Mouse (Mus musculus): ENCODE data around the gene Etfb.
A peak's percentile ranks its signal among the peaks of the same experiment; 100 is the strongest.

The Etfb gene

DNA sequence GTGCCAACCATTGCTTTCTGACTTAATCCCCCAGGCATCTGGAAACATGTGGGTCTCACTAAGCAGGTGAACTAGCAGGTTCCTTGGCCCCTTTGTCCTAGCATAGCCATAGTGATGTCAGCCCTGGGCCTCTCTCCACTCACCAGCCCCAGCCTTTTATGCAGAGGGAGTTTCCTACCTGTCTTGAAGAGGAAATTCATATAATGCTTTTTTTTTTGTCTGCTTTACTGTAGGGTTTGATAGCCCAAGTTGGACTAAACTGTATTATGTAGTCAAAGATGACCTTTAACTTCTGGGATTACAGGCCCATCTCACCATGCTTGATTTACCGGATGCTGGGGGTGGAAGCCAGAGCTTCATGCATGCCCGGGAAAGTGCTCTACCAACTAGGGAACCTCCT lies 5.9 kb downstream of the Etfb start:
- no peak for DNase-seq

DNA sequence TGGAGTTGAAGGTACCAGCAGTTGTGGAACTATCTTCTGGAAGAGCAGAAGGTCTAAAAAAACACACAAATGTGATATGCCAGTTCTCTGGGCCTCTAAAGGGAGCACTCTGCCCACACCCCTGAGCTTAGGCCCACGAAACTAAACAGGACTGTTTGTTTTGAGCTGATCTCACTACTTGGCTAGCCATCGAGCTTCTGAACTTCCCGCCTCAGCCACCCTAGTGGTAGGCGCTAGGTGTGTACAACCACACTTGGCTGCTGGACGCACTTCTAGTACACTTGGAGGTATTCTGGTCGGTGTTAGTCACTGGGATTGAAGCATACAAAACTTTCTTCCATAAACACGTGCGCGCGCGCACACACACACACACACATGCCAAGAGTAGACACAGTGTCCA lies 7.8 kb downstream of the Etfb start:
- no peak for DNase-seq

DNA sequence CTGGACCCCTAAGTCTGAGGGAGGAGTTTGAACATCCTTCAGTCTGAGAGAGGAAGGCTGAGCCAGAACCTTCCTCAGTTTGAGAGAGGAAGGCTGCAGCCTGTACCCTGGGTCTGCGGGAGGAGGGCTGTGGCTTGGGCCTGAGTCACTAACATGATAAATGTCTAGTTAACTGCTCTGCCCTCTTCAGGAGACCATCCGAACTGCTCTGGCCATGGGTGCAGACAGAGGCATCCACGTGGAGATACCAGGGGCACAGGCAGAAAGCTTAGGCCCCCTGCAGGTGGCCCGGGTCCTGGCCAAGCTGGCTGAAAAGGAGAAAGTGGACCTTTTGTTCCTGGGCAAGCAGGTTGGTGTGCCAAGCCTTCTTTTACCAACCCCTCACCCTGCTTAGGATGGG lies 8.7 kb downstream of the Etfb start:
- DNase-seq, result peak in 1 of 2 experiments; percentile 50

DNA sequence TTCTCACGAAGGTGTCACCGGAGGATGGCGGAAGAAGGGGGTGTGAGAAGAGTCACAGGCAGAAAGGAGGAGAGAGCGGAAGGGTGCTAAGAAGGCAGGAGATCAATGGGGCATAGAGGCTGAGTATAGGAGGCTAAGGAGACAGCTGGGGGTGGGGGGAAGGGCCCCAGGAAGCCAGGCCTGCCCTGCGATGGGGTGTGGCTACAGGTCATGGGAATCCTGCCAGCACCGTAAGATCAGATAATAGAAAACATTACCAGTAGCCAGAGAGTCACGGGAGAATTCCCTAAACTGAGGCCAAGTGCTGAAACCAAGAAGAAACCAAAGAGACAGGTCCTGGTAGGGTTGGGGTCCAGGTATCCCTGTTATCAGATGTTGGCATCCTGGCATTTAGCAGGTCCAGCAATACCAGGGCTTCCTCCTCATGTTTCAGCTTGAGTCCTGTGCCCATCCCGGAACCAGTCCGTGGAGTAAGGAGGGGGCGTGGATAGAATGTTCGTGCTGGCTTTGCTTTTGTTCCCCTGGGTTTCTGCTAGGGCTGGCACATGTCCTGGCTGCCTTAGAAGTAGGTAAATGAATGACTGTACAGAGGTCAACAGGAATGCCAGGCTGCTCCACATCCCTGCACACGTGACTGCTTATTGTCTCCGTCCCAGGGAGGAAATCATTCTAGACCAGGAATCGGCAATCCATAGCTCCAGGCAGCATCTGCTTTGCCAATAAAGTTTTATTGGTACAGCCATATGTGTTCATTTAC lies 9.9 kb downstream of the Etfb start:
- peak; percentile 83 to 85 for DNase-seq

DNA sequence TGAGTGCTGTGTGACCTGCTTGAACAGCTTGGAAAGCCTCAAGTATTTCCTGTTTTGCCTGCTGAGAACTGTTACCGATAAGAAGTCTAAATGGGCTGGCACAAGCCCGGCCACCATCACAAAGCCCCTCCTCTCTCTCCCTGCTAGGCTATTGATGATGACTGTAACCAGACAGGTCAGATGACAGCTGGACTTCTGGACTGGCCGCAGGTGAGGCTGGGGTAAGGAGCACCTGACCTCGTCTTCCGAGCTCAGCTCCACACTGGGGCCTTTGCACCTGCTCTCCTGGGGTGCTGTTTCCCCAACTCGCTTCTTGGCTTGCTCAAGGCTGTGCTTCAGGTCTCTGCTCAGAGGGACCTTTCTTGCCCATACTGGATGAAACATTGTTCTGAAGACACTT lies 10.5 kb downstream of the Etfb start:
- DNase-seq, result peak; percentile 44 to 49

DNA sequence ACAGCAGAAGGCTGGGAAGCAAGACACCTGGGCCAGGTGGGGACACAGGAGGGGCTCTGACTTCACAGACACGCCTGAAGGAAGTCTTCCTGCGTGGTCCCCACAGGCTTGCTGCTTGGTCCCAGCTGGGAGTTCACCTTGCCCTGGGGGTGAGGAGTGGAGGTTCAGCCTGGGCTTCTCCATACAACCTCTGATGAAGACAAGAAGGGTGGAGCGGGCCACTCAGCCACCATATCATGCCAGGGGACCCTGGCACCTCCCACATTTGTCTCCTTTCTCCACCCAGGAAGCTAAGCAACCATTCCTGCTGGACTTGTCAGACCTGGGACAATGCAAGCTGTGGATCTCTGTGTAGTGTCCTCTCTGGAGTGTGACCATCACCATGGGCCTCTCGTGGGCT lies 19.0 kb downstream of the Etfb start, which contains the start of gene Vsig10l:
Gene Vsig10l, plus strand, starts transcription at position 301 of the 400 bp plus-strand sequence.
- DNase-seq, result no peak

DNA sequence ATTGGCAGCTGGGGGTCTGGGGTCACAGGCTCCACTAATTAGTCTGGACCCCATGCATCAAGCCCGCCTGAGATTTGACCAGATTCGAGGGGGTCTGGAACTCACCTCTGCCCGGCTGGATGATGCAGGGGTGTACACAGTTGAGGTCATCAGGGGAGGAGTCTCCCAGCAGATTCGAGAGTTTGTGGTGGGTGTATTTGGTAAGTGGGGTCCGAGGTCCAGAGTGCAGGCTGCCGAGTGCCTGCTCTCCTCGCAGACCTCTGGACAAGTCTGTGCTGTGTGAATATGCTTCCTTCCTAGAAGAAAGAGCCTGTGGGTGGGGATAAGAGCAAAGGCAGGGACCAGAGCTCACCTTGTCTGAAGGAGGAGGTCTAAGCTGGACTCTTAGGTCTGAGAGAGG lies 20.1 kb downstream of the Etfb start:
- no peak for DNase-seq

DNA sequence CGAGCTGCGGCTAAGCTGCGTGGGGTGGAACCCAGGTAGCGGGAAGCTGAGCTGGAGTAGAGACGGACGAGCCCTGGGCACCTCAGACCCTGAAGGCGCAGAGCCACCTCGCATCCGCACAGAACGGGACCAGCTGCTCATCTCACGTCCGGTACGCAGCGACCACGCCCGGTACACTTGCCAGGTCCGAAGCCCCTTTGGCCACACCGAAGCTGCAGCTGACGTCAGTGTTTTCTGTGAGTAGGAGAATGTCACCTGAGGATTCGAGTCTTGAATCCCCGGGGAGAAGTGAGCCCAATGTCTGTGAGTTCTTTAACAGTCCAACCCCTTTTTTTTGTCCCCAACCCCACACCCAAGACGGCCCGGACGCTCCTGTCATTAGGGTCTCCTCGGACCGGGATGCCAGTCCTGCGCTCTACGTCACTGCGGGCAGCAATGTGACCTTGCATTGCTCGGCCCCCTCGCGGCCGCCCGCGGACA lies 21.0 kb downstream of the Etfb start:
- DNase-seq, result no peak

DNA sequence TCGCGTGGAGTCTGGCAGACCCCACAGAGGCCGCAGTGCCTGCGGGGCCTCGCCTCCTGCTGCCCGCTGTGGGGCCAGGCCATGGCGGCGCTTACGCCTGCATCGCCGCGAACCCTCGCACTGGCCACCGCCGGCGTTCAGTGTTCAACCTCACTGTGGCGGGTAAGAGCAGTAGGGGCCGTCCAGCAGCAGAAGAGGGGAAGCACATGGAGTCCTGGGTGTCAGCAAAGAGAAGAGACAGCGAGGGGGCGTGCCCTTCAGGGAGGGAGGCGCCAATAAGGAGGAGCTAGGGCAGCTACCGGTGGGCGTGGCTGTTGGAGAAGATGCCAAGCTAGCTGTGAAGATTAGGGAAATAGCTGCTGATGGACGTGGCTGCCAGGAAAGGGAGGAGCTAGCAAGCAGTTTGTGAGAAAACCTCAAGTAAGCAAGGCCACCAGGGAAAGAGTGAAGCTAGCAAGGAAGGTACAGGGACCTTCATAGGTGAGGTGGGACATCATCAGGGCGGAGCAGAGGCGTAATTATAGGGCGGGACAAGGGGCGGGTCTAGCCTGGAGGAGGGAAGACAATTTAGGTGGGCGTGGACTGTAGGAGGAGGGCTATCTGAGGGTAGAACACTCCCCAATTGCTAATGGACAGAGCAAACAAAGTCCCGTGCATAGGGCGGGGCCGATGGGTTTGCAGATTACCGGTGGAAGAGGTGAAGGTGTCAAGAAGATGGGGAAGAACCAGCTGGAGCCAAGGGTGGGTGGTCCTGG lies 21.6 kb downstream of the Etfb start:
- peak; percentile 92 to 95 for DNase-seq

DNA sequence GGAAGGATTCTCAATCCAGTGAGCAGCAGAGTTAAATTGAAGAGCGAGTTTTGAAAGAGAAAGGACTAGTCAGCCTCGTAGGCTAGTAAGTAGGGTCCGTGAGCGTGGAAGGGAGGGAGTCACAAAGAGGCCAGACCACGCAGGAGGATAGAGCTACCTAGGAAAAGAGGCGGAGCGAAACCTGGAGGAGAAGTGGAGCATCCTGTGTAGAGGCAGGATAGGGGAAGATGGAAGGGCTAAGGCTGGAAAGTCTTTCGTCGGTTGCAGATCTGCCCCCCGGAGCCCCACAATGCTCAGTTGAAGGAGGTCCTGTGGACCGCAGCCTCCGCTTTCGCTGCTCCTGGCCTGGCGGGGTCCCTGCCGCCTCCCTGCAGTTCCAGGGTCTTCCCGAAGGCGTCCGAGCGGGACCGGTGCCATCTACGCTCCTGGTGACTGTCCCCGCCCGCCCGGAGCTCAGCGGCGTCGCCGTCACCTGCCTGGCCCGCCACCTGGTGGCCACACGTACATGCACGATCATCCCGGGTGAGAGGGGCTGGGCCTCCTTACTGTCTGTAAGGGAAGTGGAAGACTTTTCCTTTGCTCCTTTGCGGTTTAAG lies 22.3 kb downstream of the Etfb start:
- DNase-seq, result peak; percentile 64 to 81

DNA sequence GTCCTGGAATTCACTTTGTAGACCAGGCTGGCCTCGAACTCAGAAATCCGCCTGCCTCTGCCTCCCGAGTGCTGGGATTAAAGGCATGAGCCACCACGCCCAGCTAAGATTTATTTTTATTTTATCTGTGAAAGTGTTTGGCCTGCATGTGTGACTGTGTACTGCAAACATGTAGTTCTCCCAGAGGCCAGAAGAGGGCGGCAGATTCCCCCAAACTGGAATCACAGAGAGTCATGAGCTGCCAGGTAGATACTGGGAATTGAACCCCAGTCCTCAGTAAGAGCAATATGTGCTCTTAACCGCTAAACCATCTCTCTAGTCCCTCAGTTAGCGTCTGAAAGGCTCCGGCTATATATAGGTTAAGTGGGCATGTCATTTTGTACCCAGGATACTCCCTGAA lies 26.5 kb downstream of the Etfb start:
- peak in 1 of 2 experiments; percentile 49 for DNase-seq

DNA sequence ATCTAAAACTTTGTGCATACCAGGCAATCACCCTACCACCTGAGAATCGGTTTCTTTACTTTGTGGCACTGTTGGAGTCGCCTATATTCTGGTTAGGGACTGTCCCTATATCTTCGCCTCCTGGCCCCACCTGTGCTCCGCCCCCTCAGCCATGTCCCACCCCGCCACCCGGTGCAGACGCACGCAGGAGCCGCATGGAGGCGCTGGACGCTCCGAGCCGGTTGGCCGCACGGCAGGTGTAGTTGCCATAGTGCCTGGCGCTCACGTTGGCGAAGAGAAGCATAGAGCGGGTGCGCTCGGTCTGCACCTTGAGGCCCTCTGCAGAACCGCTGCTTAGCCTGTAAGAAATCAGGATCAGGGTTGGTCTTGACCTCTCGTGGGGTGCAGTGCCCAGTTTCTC lies 31.8 kb downstream of the Etfb start:
- DNase-seq, result no peak

DNA sequence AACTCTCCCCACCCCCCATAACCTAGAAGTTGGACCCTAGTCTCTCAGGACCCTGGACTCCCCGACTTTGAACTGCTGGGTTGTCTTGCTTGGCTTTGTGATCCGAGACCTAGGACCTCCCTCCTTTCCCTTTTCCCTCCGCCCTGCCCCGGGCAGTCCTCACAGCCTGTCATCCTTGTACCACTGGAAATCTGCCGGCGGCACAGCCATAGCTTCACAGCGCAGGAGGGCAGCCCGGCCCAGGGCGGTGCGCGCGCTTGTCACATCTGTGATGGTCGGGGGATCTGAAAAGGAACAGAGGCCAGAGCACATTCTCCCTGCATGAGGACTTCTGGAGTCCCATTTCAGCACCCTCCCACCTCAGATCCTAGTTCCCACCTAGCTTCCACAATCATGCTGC lies 32.5 kb downstream of the Etfb start:
- no peak for DNase-seq

DNA sequence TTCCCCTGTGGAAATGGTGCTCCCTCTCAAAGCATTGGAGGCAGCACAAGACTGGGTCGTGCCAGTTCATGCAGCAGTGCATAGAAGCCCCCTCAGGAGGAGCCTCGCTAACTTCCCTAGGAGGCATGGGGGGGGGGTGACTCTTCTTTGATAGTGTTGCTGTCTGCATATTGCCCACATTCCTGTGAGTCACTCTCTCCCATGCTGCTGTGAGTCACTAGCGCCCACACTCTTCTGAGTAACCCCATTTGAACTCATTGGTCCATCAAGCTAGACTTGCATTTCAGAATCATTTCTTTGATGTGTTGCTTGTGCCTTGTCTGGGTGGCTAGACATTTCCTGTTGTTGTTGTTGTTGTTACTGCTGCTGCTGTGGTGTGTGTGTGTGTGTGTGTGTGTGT lies 37.3 kb downstream of the Etfb start:
- no peak for DNase-seq

DNA sequence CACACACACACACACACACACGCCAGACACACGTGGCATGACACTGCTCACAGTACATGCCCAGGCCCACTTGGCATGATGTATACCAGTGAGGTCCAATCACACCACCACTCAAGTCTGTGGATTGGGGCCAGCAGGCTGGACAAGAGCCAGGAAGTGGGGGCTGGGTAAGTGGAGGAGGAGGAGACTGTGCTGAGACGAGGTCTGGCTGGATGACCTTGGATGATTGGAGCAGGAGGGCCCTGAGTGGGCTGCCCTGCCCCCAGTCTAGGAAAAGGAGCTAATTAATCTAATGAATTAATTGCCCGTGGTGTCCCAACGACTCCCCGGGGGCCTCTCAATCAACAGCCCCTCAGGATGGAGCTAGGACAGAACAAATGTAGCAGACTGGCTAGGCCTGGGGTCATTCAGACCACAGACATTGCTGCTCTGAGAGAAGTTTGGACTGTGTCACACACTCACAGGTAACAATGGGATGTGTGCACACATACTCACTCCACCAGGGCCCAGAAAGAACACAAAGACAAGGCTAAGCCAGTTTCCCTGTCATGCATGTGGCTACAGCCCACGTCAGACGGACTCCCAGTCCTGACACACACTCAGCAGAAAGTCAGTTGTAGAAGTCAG lies 38.3 kb downstream of the Etfb start:
- peak; percentile 22 to 24 for DNase-seq

DNA sequence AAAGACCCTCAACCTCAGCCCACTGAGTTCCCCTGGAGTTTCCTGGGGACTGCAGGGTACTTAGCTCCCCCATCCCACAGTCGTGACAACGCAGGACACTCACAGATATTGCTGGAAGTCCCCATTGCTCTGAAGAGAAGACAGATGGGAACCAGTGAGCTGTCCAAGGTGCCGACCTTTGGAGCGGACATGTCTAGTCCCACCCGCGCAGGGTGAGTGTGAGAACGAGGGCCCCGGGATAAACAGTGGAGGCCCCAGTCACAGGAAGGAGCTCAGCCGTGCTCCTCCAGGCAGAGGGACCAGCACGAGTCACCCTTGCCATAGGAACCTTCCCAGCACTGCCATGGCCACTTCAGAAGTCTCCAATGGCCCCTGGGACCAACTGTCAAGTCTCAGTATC lies 39.4 kb downstream of the Etfb start:
- no peak for DNase-seq

DNA sequence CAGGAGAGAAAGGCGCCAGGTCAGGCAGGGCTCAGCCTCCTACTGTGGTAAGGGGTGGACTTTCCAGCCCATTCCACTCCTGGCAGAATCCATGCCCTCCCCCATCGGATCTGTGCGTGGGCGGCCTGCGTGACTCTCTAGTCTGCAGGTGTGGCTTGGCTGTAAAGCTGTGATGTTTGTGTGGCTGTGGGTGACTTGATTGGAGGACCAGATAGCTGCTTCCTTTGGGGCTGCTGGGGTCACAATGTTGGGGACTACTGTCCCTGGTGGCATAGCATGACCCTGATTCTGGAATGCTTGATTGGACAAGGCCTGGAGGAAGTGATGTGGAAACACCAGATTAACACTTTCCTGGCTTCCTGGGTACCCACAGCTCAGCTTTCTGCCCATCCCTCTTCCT lies 44.8 kb downstream of the Etfb start:
- no peak for DNase-seq

DNA sequence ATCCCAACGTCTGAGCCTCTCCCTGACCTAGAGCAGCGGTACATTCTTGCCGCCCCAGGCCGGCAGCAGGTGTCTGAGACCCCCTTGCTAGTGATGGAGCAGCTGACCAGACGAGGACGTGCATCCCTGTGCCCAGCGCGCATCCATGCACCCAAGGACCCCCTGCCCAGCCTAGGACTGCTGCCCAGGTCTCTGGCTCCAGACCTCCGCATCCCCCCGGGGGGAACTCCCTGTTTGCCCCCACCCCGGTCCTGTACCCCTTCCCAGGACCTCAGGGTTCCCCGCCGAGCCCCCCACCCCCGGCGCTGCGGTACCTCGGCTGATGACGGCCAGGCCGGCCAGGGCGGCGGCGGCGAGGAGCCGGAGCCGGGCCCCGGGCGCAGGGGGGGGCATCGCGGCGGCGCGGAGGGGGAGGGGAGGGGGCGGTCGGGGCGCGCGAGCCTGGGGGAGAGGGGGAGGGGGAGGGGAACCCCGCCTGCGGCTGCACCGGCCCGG lies 45.8 kb downstream of the Etfb start, which contains the start of gene Iglon5:
Gene Iglon5, minus strand, starts transcription at position 445 of the 495 bp plus-strand sequence.
- DNase-seq, result no peak

DNA sequence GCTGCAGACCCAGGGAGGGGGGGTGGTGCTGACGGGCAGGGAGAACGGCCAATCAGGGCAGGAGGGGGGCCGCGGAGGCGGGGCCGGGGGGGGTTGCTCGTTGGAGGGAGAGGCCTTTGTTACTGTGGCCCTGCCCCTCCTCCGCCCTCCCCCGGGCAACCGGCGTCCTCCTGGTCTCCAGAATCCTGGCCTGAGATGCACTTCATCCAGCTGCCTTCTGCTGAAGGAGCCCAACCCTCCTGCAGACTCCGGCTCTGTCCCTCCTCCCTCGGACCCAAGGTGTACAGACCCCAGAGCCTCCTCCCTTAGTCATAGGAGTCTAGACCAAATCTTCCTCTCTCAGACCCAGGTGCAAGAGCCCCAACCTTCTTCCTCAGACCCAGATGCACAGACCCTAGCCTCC lies 46.3 kb downstream of the Etfb start:
- no peak for DNase-seq

DNA sequence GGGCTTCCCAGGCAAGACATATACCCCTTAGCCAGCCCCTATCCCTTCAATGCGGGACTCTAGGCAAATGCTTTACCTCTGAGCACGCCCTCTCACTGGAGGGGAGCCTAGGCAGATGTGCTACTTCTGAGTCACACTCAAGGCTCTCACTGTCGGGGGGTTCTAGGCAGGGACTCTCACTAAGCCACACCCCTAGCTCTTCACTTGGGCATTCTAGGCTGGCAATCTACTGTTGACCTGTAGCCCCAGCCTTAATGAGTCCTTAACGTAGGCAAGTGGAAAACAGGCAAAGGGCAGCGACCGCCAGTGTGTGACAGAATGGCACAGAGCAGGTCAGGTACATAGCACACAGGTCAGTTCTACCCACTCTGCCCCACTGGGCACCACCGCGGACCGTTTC lies 47.0 kb downstream of the Etfb start:
- no peak for DNase-seq

DNA sequence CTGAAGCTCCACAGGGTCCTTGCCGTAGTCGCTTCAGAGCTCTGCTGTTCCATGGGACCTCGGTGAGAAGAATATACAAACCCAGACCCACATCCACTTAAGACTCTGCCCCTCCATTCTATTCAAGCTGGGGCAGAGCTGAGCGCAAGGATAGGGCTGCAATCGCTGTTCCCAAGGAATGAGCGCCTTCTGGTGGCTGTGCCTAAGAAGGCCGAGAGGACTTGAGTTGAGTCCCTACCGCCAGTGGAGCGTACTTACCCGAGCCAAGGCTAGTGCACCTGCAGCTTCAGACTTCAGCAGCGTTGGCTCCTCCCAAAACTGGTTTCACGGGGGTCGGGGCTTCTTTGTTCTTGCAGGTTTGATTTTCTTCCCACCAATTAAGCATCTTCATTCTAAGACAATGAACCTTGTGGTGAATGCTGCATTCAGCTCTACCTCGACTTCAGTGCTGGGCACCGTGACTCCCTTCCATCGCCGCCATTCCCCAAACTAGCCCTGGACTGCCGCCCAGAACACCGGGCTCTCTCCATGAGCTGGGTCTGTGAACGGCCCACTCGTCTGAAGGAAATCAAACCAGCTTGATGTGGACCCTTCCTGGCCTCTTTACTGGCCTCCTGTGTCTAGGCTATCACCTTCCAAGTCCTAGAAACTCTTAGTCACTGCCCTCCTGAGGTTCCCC lies 51.6 kb downstream of the Etfb start:
- DNase-seq, result peak; percentile 18 to 64

All from kidney, adult 8-10 months (tissue).